Mouse (Mus musculus): ENCODE measurements around the gene Gdpd3. TPM values are rescaled to one million over a fixed set of nuclear protein-coding genes. Genes with fewer than 3 reads are reported as not detected.

Gdpd3 gene
- total RNA-seq, 2 experiments from 2014 or later: 2.6 to 3.5 TPM

GRCm38 (mm10) chr7:126780971-126781635, 15.0 kb downstream of the Gdpd3 start, which contains the start of gene Tbx6:
Gene Tbx6 (plus strand): TSS chr7:126781483.
- DNase-seq (ENCODE audit: extremely low spot score in 1 of 2, low spot score in 2 of 2): peak in 1 of 2 experiments; percentile 79
- intact Hi-C loops (cut with DNase I): no loop called here

GRCm38 (mm10) chr7:126781661-126782370, 15.7 kb downstream of the Gdpd3 start:
- no peak for DNase-seq (ENCODE audit: extremely low spot score in 1 of 2, low spot score in 2 of 2)
- intact Hi-C loops (cut with DNase I): no loop called here

- no peak for DNase-seq (ENCODE audit: extremely low spot score in 1 of 2, low spot score in 2 of 2)
- intact Hi-C loops (cut with DNase I): no loop called here
Observed at GRCm38 (mm10) chr7:126782693-126783092, 16.6 kb downstream of the Gdpd3 start.

GRCm38 (mm10) chr7:126784469-126784868, 18.3 kb downstream of the Gdpd3 start:
- intact Hi-C loops (cut with DNase I): no loop called here
- no peak for DNase-seq (ENCODE audit: extremely low spot score in 1 of 2, low spot score in 2 of 2)

GRCm38 (mm10) chr7:126785056-126785455, 18.9 kb downstream of the Gdpd3 start:
- no peak for DNase-seq (ENCODE audit: extremely low spot score in 1 of 2, low spot score in 2 of 2)
- intact Hi-C loops (cut with DNase I): no loop called here

GRCm38 (mm10) chr7:126786142-126786541, 20.0 kb downstream of the Gdpd3 start:
- intact Hi-C loops (cut with DNase I): no loop called here
- DNase-seq (ENCODE audit: extremely low spot score in 1 of 2, low spot score in 2 of 2): no peak

- intact Hi-C loops (cut with DNase I): no loop called here
- DNase-seq (ENCODE audit: extremely low spot score in 1 of 2, low spot score in 2 of 2): no peak
Observed at GRCm38 (mm10) chr7:126789141-126789540, 23.0 kb downstream of the Gdpd3 start.

- intact Hi-C loops (cut with DNase I): no loop called here
Observed at GRCm38 (mm10) chr7:126791851-126792720, 26.0 kb downstream of the Gdpd3 start, which contains the start of gene Ppp4c. Gene Ppp4c (minus strand): TSS chr7:126792496.

GRCm38 (mm10) chr7:126792721-126793443, 26.7 kb downstream of the Gdpd3 start:
- intact Hi-C loops (cut with DNase I): no loop called here
- no peak for DNase-seq (ENCODE audit: extremely low spot score in 1 of 2, low spot score in 2 of 2)

More at GRCm38 (mm10) chr7:126791851-126792720, 26.0 kb downstream of the Gdpd3 start, which contains the start of gene Ppp4c:
- peak; percentile 95 to 99 for DNase-seq (ENCODE audit: extremely low spot score in 1 of 2, low spot score in 2 of 2)

- intact Hi-C loops (cut with DNase I): no loop called here
- DNase-seq (ENCODE audit: extremely low spot score in 1 of 2, low spot score in 2 of 2): no peak
Observed at GRCm38 (mm10) chr7:126793456-126794270, 27.5 kb downstream of the Gdpd3 start.

- intact Hi-C loops (cut with DNase I): no loop called here
- DNase-seq (ENCODE audit: extremely low spot score in 1 of 2, low spot score in 2 of 2): no peak
Observed at GRCm38 (mm10) chr7:126794271-126794605, 28.1 kb downstream of the Gdpd3 start.

- peak in 1 of 2 experiments; percentile 41 for DNase-seq (ENCODE audit: extremely low spot score in 1 of 2, low spot score in 2 of 2)
- intact Hi-C loops (cut with DNase I): no loop called here
Observed at GRCm38 (mm10) chr7:126795387-126796317, 29.5 kb downstream of the Gdpd3 start.

- peak in 1 of 2 experiments; percentile 39 for DNase-seq (ENCODE audit: extremely low spot score in 1 of 2, low spot score in 2 of 2)
- intact Hi-C loops (cut with DNase I): no loop called here
Observed at GRCm38 (mm10) chr7:126796350-126796932, 30.3 kb downstream of the Gdpd3 start.

GRCm38 (mm10) chr7:126797411-126798126, 31.4 kb downstream of the Gdpd3 start, which contains the start of gene Fam57b:
Gene Fam57b (plus strand): TSS chr7:126797668.
- DNase-seq (ENCODE audit: extremely low spot score in 1 of 2, low spot score in 2 of 2): peak in 1 of 2 experiments; percentile 39
- intact Hi-C loops (cut with DNase I): no loop called here

GRCm38 (mm10) chr7:126798127-126799049, 32.3 kb downstream of the Gdpd3 start:
- intact Hi-C loops (cut with DNase I): no loop called here
- peak in 1 of 2 experiments; percentile 48 for DNase-seq (ENCODE audit: extremely low spot score in 1 of 2, low spot score in 2 of 2)

All from left cerebral cortex, postnatal 10 days (tissue).